Mouse (Mus musculus) liver, embryonic 14.5 days (tissue): ENCODE results near the gene Plekhb1.

Experiments
- CTCF ChIP-seq: IDR thresholded peaks from 2 replicates; pipeline ENCODE4 v1.5.1; 2016; ENCODE audit warnings: antibody characterized with exemption, low read depth, control low read depth
- EP300 ChIP-seq: IDR thresholded peaks from 2 replicates; pipeline ENCODE4 v1.6.1; 2016; ENCODE audit warnings: antibody characterized with exemption, low read depth

- TF ChIP-seq CTCF (no peak), EP300 (no peak)
These were observed 62.0 kb downstream of the Plekhb1 start for GRCm38 (mm10) chr7:100600211-100600610.
